Mouse (Mus musculus) thymus, postnatal 0 days (tissue): ENCODE measurements around the gene Arap1. TPM values are rescaled to one million over a fixed set of nuclear protein-coding genes. Genes with fewer than 3 reads are reported as not detected.

Source experiments
- polyA plus RNA-seq: library from polyadenylated mRNA; unstranded; fragments of >200 nt; fragmentation: Nextera tagmentation; extraction: Ambion mirVana; gene quantifications from 2 replicates; pipeline ENCODE4 v1.2.1, GENCODE M21; 2015

The Arap1 gene
- polyA plus RNA-seq, 1 experiment from 2014 or later = 31.1 TPM

Other genes starting within 250 kb of the Arap1 start
- 28.5 and 29.7 TPM in 2 replicates for gene Atg16l2, start 45.8 kb upstream of the Arap1 start, polyA plus RNA-seq
- gene Stard10, start 31.0 kb upstream of the Arap1 start, polyA plus RNA-seq = 12.3 and 14.6 TPM in 2 replicates
- 1.1 TPM in 1 of 2 replicates, not detected in the other for gene Gm45837, start 62.8 kb downstream of the Arap1 start, polyA plus RNA-seq
- 5.7 and 7.9 TPM in 2 replicates for gene Pde2a, start 73.6 kb downstream of the Arap1 start, polyA plus RNA-seq
- gene Art2b, start 237.5 kb downstream of the Arap1 start, polyA plus RNA-seq = 0.22 and 0.30 TPM in 2 replicates